13 mouse cellular contexts compared by ENCODE assay signal in genomic region chr4:58534726-58535350, GRCm38 (mm10). TPM values are rescaled to one million over a fixed set of nuclear protein-coding genes. Genes with fewer than 3 reads are reported as not detected.
A peak's percentile ranks its signal among the peaks of the same experiment; 100 is the strongest.
DNase-seq lines count a peak whose midpoint lies in the region; ATAC-seq and TF ChIP-seq lines count a peak whose summit lies in the region.
"Had no signal": no experiment of that assay in that cellular context is flagged by ENCODE, and none has a peak within 500 bp of the region (broad histone marks: within the 10 kb centered on the region; RNA-seq: fewer than 3 reads in every experiment).

No protein-coding gene starts in this region.

- H3K36me3 ChIP-seq in forebrain, embryonic 10.5 days (replicated peaks) = peaks cover 13% of the 10 kb centered on the region
- no peaks in the 10 kb centered on the region for H3K36me3 ChIP-seq in forebrain, postnatal 0 days (ENCODE audit: insufficient read depth)
- peaks cover 28% of the 10 kb centered on the region for H3K36me3 ChIP-seq in limb, embryonic 12.5 days
- H3K36me3 ChIP-seq: liver, embryonic 13.5 days had no signal

- H3K9me3 ChIP-seq in forebrain, embryonic 10.5 days = no peaks in the 10 kb centered on the region
- H3K9me3 ChIP-seq in forebrain, postnatal 0 days (ENCODE audit: low read length) = no peaks in the 10 kb centered on the region
- no peaks in the 10 kb centered on the region for H3K9me3 ChIP-seq in limb, embryonic 12.5 days
- H3K9me3 ChIP-seq: liver, embryonic 13.5 days had no signal

- WGBS in forebrain, embryonic 10.5 days = 90% methylated on average over 15 of the region's 15 CpGs
- 77% methylated on average over 15 of the region's 15 CpGs for WGBS in forebrain, postnatal 0 days
- WGBS in limb, embryonic 12.5 days = 78% methylated on average over 15 of the region's 15 CpGs

- no peak overlapping the region for H3K4me3 ChIP-seq in forebrain, embryonic 10.5 days
- H3K4me3 ChIP-seq in forebrain, postnatal 0 days (ENCODE audit: low read depth, low read length) = no peak overlapping the region
- no peak overlapping the region for H3K4me3 ChIP-seq in limb, embryonic 12.5 days (replicated peaks)
- H3K4me3 ChIP-seq: liver, embryonic 13.5 days had no signal

- DNase-seq in forebrain, embryonic 10.5 days (ENCODE audit: extremely low spot score, low spot score) = peak; percentile 8
- DNase-seq in forebrain, postnatal 0 days = no peak
- DNase-seq in kidney, postnatal 10 days = peak; percentile 11
- no peak for DNase-seq in kidney, adult 8-10 months
- peak; percentile 46 for DNase-seq in NIH3T3 (ENCODE audit: low read depth)
- DNase-seq in thymus, postnatal 36 days = no peak
- DNase-seq in urinary bladder, adult 18-20 months (ENCODE audit: low spot score in 2 of 2) = no peak
- DNase-seq: cerebellum, postnatal 36 days; gastrocnemius, postnatal 36 days; kidney, adult 9 months; liver, embryonic 13.5 days had no signal

- peak overlapping the region; percentile 5; the same call in 1 of the 2 replicates for H3K27ac ChIP-seq in forebrain, embryonic 10.5 days
- no peak overlapping the region for H3K27ac ChIP-seq in forebrain, postnatal 0 days (ENCODE audit: low read depth, low read length)
- H3K27ac ChIP-seq in limb, embryonic 12.5 days = no peak overlapping the region
- H3K27ac ChIP-seq: liver, embryonic 13.5 days had no signal

- no peak overlapping the region for H3K9ac ChIP-seq in forebrain, postnatal 0 days
- no peak overlapping the region for H3K9ac ChIP-seq in limb, embryonic 12.5 days (replicated peaks)
- H3K9ac ChIP-seq: liver, embryonic 13.5 days had no signal

- peaks cover 11% of the 10 kb centered on the region; the same call in 1 of the 2 replicates for H3K27me3 ChIP-seq in forebrain, embryonic 10.5 days (ENCODE audit: poor library complexity, severe bottlenecking)
- H3K27me3 ChIP-seq in forebrain, postnatal 0 days (ENCODE audit: insufficient read depth, low read length) = no peaks in the 10 kb centered on the region
- no peaks in the 10 kb centered on the region for H3K27me3 ChIP-seq in limb, embryonic 12.5 days
- H3K27me3 ChIP-seq: liver, embryonic 13.5 days; Patski had no signal

- TF ChIP-seq CTCF in forebrain, postnatal 0 days (IDR thresholded peaks at IDR 0.05; ENCODE audit: low read depth) = no peak

- H3K4me1 ChIP-seq in forebrain, embryonic 10.5 days = peaks cover 28% of the 10 kb centered on the region
- H3K4me1 ChIP-seq in forebrain, postnatal 0 days (ENCODE audit: insufficient read depth) = no peaks in the 10 kb centered on the region
- H3K4me1 ChIP-seq in limb, embryonic 12.5 days (replicated peaks) = peaks cover 66% of the 10 kb centered on the region
- H3K4me1 ChIP-seq: liver, embryonic 13.5 days had no signal

- no peak overlapping the region for H3K4me2 ChIP-seq in forebrain, postnatal 0 days (ENCODE audit: low read depth)
- H3K4me2 ChIP-seq in limb, embryonic 12.5 days = peak overlapping the region; percentile 20; the same call in 1 of the 2 replicates
- H3K4me2 ChIP-seq: liver, embryonic 13.5 days had no signal

- no peak for ATAC-seq in forebrain, postnatal 0 days
- no peak for ATAC-seq in limb, embryonic 12.5 days (ENCODE audit: insufficient number of reproducible peaks, insufficient read depth, low FRiP score, low TSS enrichment, low read depth)
- ATAC-seq: Patski had no signal

RNA-seq across cellular contexts. Expression of gene Lpar1, which starts 18.9 kb away (rescaled TPM):
- 60.9 and 63.8 TPM in 2 replicates for polyA plus RNA-seq in forebrain, embryonic 10.5 days (2016; fragmentation: Nextera tagmentation; extraction: Ambion mirVana)
- total RNA-seq in forebrain, postnatal 0 days (2014; rRNA removed) = 15.5 and 17.3 TPM in 2 replicates
- 26.2 and 26.4 TPM in 2 replicates for polyA plus RNA-seq in forebrain, postnatal 0 days (2015; fragmentation: Nextera tagmentation; extraction: Ambion mirVana)
- 247 and 253 TPM in 2 replicates for polyA plus RNA-seq in limb, embryonic 12.5 days (2016; fragmentation: Nextera tagmentation; extraction: Ambion mirVana)

Comparison
In these comparisons a context has a peak if more than half of its experiments do, and no peak if none do; other contexts are left out.
1. DNase-seq: peak in forebrain, embryonic 10.5 days (single experiment), kidney, postnatal 10 days (single experiment) and NIH3T3 (single experiment); none in forebrain, postnatal 0 days (single experiment), kidney, adult 8-10 months (0 of 2), thymus, postnatal 36 days (0 of 2) and urinary bladder, adult 18-20 months (0 of 2).